Mouse (Mus musculus): ENCODE results near the gene Vmn1r169.
"Not testable (repeated sequence)": the region's sequence is repeated elsewhere in the genome, so short reads cannot be mapped to it uniquely, and the experiment has no call there.

The Vmn1r169 gene

GRCm38 (mm10) chr7:23575226-23575625 is at the start of gene Vmn1r169:
Gene Vmn1r169, plus strand, starts transcription at chr7:23575526.
- not testable (repeated sequence) for DNase-seq (ENCODE audit: low read depth, low spot score)

GRCm38 (mm10) chr7:23539432-23539831 is 35.9 kb upstream of the Vmn1r169 start, which contains the start of gene Vmn1r168:
Gene Vmn1r168, plus strand, starts transcription at chr7:23539732.
- not testable (repeated sequence) for DNase-seq (ENCODE audit: low read depth, low spot score)

GRCm38 (mm10) chr7:23605875-23606274 is 30.5 kb downstream of the Vmn1r169 start, which contains the start of gene Vmn1r170:
Gene Vmn1r170, plus strand, starts transcription at chr7:23606175.
- DNase-seq (ENCODE audit: low read depth, low spot score): not testable (repeated sequence)

Measured in 3T3-L1 (cell line).